Mouse (Mus musculus) stomach, embryonic 15.5 days (tissue): ENCODE results near the gene 9930022D16Rik. TPM values are rescaled to one million over a fixed set of nuclear protein-coding genes. Genes with fewer than 3 reads are reported as not detected.

ENCODE experiments used
- ATAC-seq: fragments of 200-750 bp; cut with Nextera tagmentation; 2 replicates; pipeline ENCODE4 v1.8.0; 2017; ENCODE audit warnings: low read depth, moderate number of reproducible peaks, moderate TSS enrichment; ENCODE audit not compliant: insufficient read depth, low FRiP score
- H3K27ac ChIP-seq: fragments of 300-500 bp; sonication (generic); 2 replicates; pipeline ENCODE4 v1.5.1; 2015; ENCODE audit warnings: mild to moderate bottlenecking, inconsistent platforms
- H3K27me3 ChIP-seq: fragments of 300-500 bp; sonication (generic); replicated peaks from 2 replicates; pipeline ENCODE4 v1.6.1; 2015; ENCODE audit warnings: inconsistent platforms
- H3K36me3 ChIP-seq: fragments of 300-500 bp; sonication (generic); 2 replicates; pipeline ENCODE4 v1.6.1; 2015; ENCODE audit warnings: inconsistent platforms
- H3K4me1 ChIP-seq: fragments of 300-500 bp; sonication (generic); 2 replicates; pipeline ENCODE4 v1.6.1; 2015; ENCODE audit warnings: inconsistent platforms
- H3K4me2 ChIP-seq: fragments of 300-500 bp; sonication (generic); 2 replicates; pipeline ENCODE4 v1.6.1; 2015; ENCODE audit warnings: mild to moderate bottlenecking, inconsistent platforms
- H3K4me3 ChIP-seq: fragments of 300-500 bp; sonication (generic); replicated peaks from 2 replicates; pipeline ENCODE4 v1.5.1; 2015; ENCODE audit warnings: inconsistent platforms
- H3K9ac ChIP-seq: fragments of 300-500 bp; sonication (generic); 2 replicates; pipeline ENCODE4 v1.6.1; 2015; ENCODE audit warnings: inconsistent platforms
- H3K9me3 ChIP-seq: fragments of 300-500 bp; sonication (generic); 2 replicates; pipeline ENCODE4 v1.6.1; 2016; ENCODE audit warnings: inconsistent platforms
- WGBS: fragments of 180-500 bp; shearing (Covaris S2); methylation state at CpG from one replicate; pipeline ENCODE4 v1.1.7; 2015; 5-methylcytosine and 5-hydroxymethylcytosine counted together
- polyA plus RNA-seq: library from polyadenylated mRNA; unstranded; fragments of >200 nt; fragmentation: Nextera tagmentation; extraction: Ambion mirVana; gene quantifications from 2 replicates; pipeline ENCODE4 v1.2.1, GENCODE M21; 2015

The 9930022D16Rik gene
- not detected in 2 replicates for polyA plus RNA-seq

DNA sequence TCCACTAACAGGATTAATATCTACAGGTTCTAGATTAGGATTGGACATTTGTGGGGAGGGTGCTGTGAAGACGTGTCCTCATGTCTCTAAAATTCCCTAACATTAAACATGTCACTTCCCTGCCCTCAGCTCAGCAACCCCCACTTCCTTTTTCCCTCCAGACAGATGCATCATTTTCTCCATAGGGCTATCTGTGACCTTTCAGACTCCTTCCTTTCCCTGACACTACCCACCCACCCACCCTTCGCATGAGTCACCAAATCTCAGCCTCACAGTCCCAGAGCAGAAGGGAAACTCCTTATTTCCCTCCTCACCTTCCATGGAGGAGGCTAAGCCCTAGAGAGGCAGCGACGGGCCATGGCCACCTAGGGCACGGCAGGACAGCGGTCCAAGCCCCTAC, at the start of gene 9930022D16Rik:
Gene 9930022D16Rik (plus strand): TSS at position 301 of the 400 bp plus-strand sequence.
- 73% methylated on average over 6 of the region's 6 CpGs for WGBS
- Histone ChIP-seq H3K4me3 (no peak within 1 kb of the TSS), H3K9ac (no peak within 1 kb of the TSS)

DNA sequence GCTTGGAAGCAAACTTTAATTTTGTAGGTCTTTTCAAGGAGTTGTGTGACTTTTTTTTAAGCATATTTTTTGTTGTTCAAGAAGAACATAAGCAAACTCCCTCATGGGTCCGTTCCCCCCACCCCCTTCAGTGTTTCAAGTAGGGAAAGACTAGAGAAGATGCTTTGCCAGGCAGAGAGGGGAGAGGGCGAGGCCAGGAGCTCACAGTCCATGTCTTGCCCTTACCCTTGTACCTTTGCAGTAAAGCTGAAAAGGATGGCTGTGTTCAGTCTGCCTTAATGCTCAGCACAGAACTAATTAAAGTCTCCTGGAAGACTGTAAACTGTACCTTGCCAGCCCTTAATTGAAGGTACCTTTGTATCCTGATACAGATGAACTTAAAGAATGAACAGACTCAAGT, 49.4 kb upstream of the 9930022D16Rik start:
- no peak overlapping the region for H3K27ac ChIP-seq
- peak overlapping the region; percentile 16; the same call in 1 of the 2 replicates for H3K4me3 ChIP-seq
- H3K36me3 ChIP-seq = peaks cover 8% of the 10 kb centered on the region; the same call in 1 of the 2 replicates
- no peak overlapping the region for H3K9ac ChIP-seq
- no peaks in the 10 kb centered on the region for H3K27me3 ChIP-seq
- H3K9me3 ChIP-seq = no peaks in the 10 kb centered on the region
- 70% methylated on average over 2 of the region's 2 CpGs for WGBS
- H3K4me2 ChIP-seq = peak overlapping the region; percentile 62
- no peak for ATAC-seq
- H3K4me1 ChIP-seq = peaks cover 52% of the 10 kb centered on the region

More for the DNA sequence above, at the start of gene 9930022D16Rik:
- Histone ChIP-seq H3K4me2 (no peak within 1 kb of the TSS), H3K9me3 (no peaks in the 10 kb centered on the region), H3K36me3 (no peaks in the 10 kb centered on the region), H3K4me1 (no peaks in the 10 kb centered on the region), H3K27me3 (no peaks in the 10 kb centered on the region), H3K27ac (no peak within 1 kb of the TSS)
- ATAC-seq = no peak

DNA sequence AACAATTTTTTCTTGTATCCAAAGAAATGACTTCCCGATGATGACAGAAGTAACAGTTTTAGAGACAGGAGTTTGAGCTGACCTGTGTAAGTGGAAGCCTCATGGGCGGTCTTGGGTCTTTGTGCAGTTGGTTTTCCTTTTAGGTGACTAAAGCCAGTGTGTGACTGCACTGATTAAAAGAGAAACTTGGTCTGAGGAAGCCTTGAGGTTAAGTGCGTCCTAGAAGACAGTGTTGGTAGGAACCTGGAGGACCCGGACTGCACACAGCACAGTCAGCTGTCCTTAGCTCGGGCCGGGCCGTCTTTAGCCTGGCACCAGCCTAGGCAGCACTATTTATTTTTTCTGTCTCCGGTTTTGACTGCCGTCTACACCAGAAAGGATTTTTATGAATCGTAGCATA, 48.8 kb upstream of the 9930022D16Rik start:
- peaks cover 8% of the 10 kb centered on the region; the same call in 1 of the 2 replicates for H3K36me3 ChIP-seq
- 63% methylated on average over 10 of the region's 10 CpGs for WGBS
- H3K9ac ChIP-seq = no peak overlapping the region
- ATAC-seq = no peak
- H3K4me3 ChIP-seq = peak overlapping the region; percentile 16; the same call in 1 of the 2 replicates
- H3K4me1 ChIP-seq = peaks cover 47% of the 10 kb centered on the region
- H3K4me2 ChIP-seq = peak overlapping the region; percentile 62
- no peak overlapping the region for H3K27ac ChIP-seq
- no peaks in the 10 kb centered on the region for H3K9me3 ChIP-seq
- no peaks in the 10 kb centered on the region for H3K27me3 ChIP-seq

DNA sequence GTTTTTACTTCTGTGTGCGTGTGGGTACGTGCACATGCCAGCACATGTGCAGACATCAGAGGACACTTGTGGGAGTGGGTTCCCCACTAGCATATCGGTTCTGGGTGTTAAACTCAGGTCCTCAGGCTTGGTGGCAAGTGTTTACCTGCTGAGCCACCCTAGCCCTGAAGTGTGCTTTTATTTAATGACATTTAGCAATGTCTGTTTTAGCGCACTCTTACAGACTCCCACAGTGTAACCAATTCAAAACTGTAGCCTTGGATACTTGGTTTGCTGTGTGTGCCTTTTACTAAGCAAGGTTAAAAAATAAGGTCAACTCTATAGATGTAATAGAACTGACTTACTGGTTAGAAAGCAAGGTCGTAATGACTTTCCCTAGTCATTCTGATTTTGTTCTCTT, 47.9 kb upstream of the 9930022D16Rik start:
- H3K4me2 ChIP-seq = no peak overlapping the region

DNA sequence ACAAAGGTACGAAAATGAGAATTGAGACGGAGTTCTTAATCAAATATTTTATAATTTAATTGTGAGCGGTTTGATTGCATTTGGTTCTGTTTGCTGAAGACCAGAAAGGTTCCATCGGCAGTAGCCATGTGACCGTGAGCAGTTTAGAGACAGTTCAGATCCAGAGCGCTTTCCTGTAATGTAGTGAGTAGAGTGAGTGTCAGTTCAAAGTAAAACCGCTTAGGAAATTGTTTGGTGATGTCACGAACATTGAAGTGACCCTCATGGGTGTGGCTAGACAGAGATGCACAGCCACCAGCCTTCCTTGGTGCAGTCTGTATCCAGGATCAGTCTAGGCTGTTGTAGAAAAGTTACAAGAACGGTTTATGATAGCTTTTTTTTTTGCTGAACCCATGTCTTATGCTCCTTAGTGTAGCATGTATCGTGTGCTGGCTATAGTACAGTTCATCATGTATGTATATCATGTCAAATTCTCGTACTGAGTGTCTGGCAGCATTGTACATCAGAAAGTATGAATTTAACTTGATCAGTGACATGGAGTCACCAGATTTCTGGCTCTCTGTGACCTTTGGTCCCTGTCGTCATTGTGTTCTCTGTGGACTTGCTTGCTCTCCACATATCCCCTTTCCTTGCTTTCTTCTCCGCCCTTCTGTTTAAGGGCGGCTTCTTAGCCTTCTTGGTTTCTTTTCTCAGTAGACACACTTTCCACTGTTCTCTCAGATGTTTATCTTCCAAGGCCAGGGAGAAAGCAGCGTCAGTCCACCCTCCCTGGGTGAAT, 46.7 kb upstream of the 9930022D16Rik start:
- Histone ChIP-seq H3K9me3 (no peaks in the 10 kb centered on the region), H3K36me3 (peaks cover 8% of the 10 kb centered on the region; the same call in 1 of the 2 replicates), H3K4me1 (peaks cover 38% of the 10 kb centered on the region), H3K4me3 (no peak overlapping the region), H3K4me2 (no peak overlapping the region), H3K27me3 (no peaks in the 10 kb centered on the region), H3K9ac (no peak overlapping the region), H3K27ac (no peak overlapping the region)
- WGBS = 69% methylated on average over 15 of the region's 15 CpGs
- no peak for ATAC-seq

More for the DNA sequence above, 47.9 kb upstream of the 9930022D16Rik start:
- no peak for ATAC-seq
- H3K4me1 ChIP-seq = peaks cover 43% of the 10 kb centered on the region
- 89% methylated on average over 5 of the region's 5 CpGs for WGBS
- no peaks in the 10 kb centered on the region for H3K27me3 ChIP-seq
- peaks cover 8% of the 10 kb centered on the region; the same call in 1 of the 2 replicates for H3K36me3 ChIP-seq
- H3K9ac ChIP-seq = no peak overlapping the region
- H3K4me3 ChIP-seq = no peak overlapping the region
- no peak overlapping the region for H3K27ac ChIP-seq
- H3K9me3 ChIP-seq = no peaks in the 10 kb centered on the region

DNA sequence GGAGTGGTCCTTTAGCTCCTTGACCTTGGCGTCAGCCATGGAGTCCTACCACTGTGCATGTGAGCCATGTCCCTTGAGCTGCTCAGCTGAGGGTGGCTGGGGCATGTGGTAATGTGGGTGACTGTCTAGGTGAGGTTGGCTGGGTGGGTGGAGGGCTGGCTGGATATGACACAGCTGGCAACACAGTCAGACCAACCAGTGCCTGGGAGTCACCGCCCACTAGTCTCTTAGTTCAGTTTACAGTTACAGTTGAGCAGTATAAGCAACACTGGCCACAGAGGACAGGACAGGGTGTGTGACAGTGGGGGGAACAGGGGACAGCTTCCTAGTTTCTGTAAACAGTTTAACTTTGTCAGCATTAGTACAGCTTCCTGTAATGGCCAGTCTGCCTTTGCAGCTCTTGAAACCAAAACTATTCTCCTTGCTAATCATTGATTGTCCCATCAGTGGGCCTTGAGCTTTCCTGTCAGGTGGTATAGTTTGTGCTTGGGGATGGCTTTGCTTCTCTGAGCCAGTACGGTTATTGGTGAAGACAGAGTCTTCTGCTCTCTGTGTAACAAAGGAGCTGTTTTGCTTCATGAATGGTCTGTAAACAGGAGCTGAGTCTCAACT, 44.6 kb upstream of the 9930022D16Rik start:
- H3K9me3 ChIP-seq = no peaks in the 10 kb centered on the region
- no peak overlapping the region for H3K9ac ChIP-seq
- H3K4me3 ChIP-seq = no peak overlapping the region
- WGBS = 81% methylated on average over 3 of the region's 3 CpGs
- H3K27ac ChIP-seq = no peak overlapping the region
- no peak overlapping the region for H3K4me2 ChIP-seq
- ATAC-seq = peak; percentile 48; the same call in 1 of the 2 replicates
- H3K36me3 ChIP-seq = peaks cover 11% of the 10 kb centered on the region; the same call in 1 of the 2 replicates
- peaks cover 36% of the 10 kb centered on the region for H3K4me1 ChIP-seq
- H3K27me3 ChIP-seq = no peaks in the 10 kb centered on the region

DNA sequence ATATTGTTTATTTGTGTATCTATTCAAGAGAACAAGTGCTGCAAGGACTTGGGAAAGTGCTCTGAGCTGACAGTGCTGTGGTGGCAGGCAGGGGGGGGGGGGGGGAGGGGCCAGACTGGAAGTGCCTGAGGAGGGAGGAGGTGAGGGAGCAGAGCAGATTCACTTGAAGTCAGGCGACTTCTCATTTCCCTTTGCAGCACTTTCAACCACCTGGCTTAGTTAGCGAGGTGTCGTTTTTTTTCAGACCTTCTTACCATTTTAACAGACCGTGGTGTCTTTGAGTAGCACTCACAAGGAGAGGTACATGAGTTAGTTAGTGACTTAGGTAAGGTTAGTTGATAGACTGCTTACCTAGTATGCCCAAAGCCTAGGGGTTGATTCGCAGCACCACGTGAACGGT, 38.3 kb upstream of the 9930022D16Rik start:
- 74% methylated on average over 7 of the region's 7 CpGs for WGBS
- ATAC-seq = no peak
- Histone ChIP-seq H3K4me1 (peaks cover 20% of the 10 kb centered on the region), H3K9ac (no peak overlapping the region), H3K4me3 (no peak overlapping the region), H3K4me2 (no peak overlapping the region), H3K36me3 (0 out of 2 replicates have a peak, but pooled peaks cover 3% of the 10 kb centered on the region), H3K27ac (no peak overlapping the region), H3K27me3 (no peaks in the 10 kb centered on the region), H3K9me3 (no peaks in the 10 kb centered on the region)

DNA sequence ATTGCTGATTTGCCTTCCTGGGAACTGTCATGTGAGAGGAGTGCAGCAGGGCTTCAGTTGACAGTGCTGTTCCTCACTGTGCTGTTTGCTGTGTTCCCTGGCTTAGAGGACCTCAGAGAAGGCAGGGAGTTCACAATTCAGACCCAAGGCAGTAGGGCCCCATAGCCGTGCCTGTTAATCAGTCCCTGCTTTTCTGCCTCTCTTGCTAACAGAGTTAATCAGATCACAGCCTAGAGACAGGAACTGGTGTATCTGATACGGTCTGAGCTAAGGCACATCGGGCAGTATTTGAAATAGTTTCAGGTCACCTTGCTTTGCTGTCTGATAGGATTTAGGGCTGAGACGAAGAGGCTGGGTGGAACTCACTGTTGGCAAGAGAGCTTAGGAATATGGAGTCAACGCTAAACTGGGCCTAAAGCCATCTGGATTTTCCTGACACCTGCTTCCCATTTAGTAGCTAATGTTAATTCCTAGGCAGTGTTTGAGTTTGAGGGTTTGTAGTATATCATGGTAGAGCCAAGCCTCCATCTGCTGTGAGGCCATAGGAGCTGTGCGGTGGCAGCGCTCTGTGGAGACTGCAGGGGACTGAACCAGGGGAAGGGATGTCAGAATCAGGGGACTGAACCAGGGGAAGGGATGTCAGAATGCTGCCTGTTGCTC, 37.1 kb upstream of the 9930022D16Rik start:
- no peaks in the 10 kb centered on the region for H3K9me3 ChIP-seq
- 0 out of 2 replicates have a peak, but pooled peaks cover 3% of the 10 kb centered on the region for H3K36me3 ChIP-seq
- no peaks in the 10 kb centered on the region for H3K27me3 ChIP-seq
- 37% methylated on average over 7 of the region's 7 CpGs for WGBS
- no peak overlapping the region for H3K9ac ChIP-seq
- no peak for ATAC-seq
- H3K4me3 ChIP-seq = no peak overlapping the region
- no peak overlapping the region for H3K4me2 ChIP-seq
- 0 out of 2 replicates have a peak overlapping the region, but pooled peaks have one; percentile 5 for H3K27ac ChIP-seq
- peaks cover 20% of the 10 kb centered on the region for H3K4me1 ChIP-seq

DNA sequence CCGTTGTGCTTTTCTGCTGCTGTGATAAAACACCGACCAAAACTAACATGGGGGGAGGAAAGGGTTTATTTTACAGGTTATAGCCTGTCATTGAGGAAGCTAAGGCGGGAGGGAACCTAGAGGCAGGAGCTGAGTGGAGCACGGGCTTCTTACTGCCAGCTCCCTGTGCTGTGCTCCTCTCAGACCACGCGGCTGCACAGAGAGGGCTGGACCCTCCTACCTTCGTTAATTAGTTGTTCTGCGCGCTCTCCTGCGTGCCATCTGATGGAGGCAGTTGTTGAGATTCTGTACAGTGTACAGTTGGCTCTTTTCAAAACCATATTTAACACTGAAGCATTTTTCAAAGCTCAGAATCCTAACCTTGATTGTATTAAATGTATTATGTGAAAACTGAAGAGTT, 36.2 kb upstream of the 9930022D16Rik start:
- H3K4me2 ChIP-seq = no peak overlapping the region
- H3K4me1 ChIP-seq = peaks cover 20% of the 10 kb centered on the region
- no peaks in the 10 kb centered on the region for H3K9me3 ChIP-seq
- 48% methylated on average over 10 of the region's 10 CpGs for WGBS
- H3K9ac ChIP-seq = no peak overlapping the region
- H3K4me3 ChIP-seq = no peak overlapping the region
- no peaks in the 10 kb centered on the region for H3K27me3 ChIP-seq
- 0 out of 2 replicates have a peak, but pooled peaks cover 3% of the 10 kb centered on the region for H3K36me3 ChIP-seq
- ATAC-seq = no peak
- no peak overlapping the region for H3K27ac ChIP-seq

DNA sequence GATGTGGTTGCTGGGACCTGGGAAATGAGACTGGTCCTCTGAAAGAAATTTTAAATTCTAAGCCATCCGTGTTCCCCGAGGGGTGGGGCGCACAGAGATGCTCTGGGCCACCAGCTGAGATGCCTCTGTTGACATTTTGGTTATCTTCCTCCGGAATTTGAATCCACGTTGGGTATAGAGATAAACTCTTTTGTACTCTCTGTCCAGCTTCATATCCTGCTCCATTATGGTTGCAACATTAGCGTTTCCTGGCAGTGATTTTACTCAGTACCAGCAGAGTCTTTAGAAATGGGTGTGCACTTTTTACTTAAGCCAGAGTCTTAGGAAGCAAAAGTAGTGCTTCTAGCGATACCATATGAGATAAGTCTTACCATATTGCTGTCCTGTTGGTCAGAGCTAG, 35.7 kb upstream of the 9930022D16Rik start:
- Histone ChIP-seq H3K9me3 (no peaks in the 10 kb centered on the region), H3K4me1 (peaks cover 20% of the 10 kb centered on the region), H3K27me3 (no peaks in the 10 kb centered on the region), H3K9ac (no peak overlapping the region), H3K36me3 (0 out of 2 replicates have a peak, but pooled peaks cover 3% of the 10 kb centered on the region), H3K4me3 (no peak overlapping the region), H3K27ac (no peak overlapping the region), H3K4me2 (no peak overlapping the region)
- ATAC-seq = no peak
- 53% methylated on average over 7 of the region's 7 CpGs for WGBS

DNA sequence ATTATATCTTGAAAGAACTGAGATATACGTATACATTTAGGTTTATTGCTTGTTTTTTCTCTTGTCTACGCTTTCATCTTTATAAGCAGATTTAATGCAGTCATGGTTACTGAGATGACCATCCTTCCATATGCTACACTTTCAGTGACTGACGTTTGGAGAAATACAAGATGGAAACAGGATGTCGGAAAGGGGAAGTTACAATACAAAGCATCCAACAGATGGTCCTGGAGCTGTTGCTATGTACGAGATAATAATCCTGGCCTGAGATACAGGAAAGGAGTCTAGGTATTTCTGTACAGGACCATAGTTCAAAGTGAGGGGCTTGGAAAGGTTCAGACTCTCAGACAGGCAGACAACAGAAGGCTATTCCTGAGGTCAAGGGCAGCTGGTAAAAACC, 33.1 kb upstream of the 9930022D16Rik start:
- 72% methylated on average over 5 of the region's 5 CpGs for WGBS

More for the DNA sequence above, 33.1 kb upstream of the 9930022D16Rik start:
- Histone ChIP-seq H3K27me3 (no peaks in the 10 kb centered on the region), H3K9me3 (no peaks in the 10 kb centered on the region), H3K27ac (no peak overlapping the region), H3K4me2 (no peak overlapping the region), H3K36me3 (no peaks in the 10 kb centered on the region), H3K4me1 (peaks cover 20% of the 10 kb centered on the region), H3K4me3 (no peak overlapping the region), H3K9ac (no peak overlapping the region)
- ATAC-seq = no peak
